Mouse (Mus musculus) neural tube, embryonic 14.5 days (tissue): Measurements from ENCODE around the gene Arsb. TPM values are rescaled to one million over a fixed set of nuclear protein-coding genes. Genes with fewer than 3 reads are reported as not detected.

Experiments used
- ATAC-seq: fragments of 200-750 bp; cut with Nextera tagmentation; 2 replicates; pipeline ENCODE4 v1.8.0; 2017; ENCODE audit warnings: low read depth, mild to moderate bottlenecking, moderate TSS enrichment, moderate library complexity
- H3K27ac ChIP-seq: fragments of 300-500 bp; sonication (generic); 2 replicates; pipeline ENCODE4 v1.5.1; 2014; ENCODE audit warnings: low read depth, mild to moderate bottlenecking, control low read depth, low read length, moderate library complexity, mixed read lengths
- H3K27me3 ChIP-seq: fragments of 300-500 bp; sonication (generic); 2 replicates; pipeline ENCODE4 v1.6.1; 2014; ENCODE audit warnings: low read length; ENCODE audit not compliant: control insufficient read depth, insufficient read depth
- H3K36me3 ChIP-seq: fragments of 300-500 bp; sonication (generic); 2 replicates; pipeline ENCODE4 v1.6.1; 2014; ENCODE audit warnings: low read length, mixed read lengths; ENCODE audit not compliant: control insufficient read depth, insufficient read depth
- H3K4me1 ChIP-seq: fragments of 300-500 bp; sonication (generic); 2 replicates; pipeline ENCODE4 v1.6.1; 2014; ENCODE audit warnings: low read length; ENCODE audit not compliant: control insufficient read depth, insufficient read depth
- H3K4me2 ChIP-seq: fragments of 300-500 bp; sonication (generic); 2 replicates; pipeline ENCODE4 v1.6.1; 2014; ENCODE audit warnings: mild to moderate bottlenecking, low read depth, low read length, control low read depth
- H3K4me3 ChIP-seq: fragments of 300-500 bp; sonication (generic); 2 replicates; pipeline ENCODE4 v1.5.1; 2014; ENCODE audit warnings: low read depth, low read length, control low read depth, mixed read lengths
- H3K9ac ChIP-seq: fragments of 300-500 bp; sonication (generic); replicated peaks from 2 replicates; pipeline ENCODE4 v1.6.1; 2014; ENCODE audit warnings: low read depth, mild to moderate bottlenecking, control low read depth, low read length, mixed read lengths
- H3K9me3 ChIP-seq: fragments of 300-500 bp; sonication (generic); 2 replicates; pipeline ENCODE4 v1.6.1; 2016; ENCODE audit warnings: low read length; ENCODE audit not compliant: control insufficient read depth
- WGBS: fragments of 180-500 bp; shearing (Covaris S2); extraction: QIAGEN DNeasy Blood & Tissue Kit; methylation state at CpG from one replicate; pipeline ENCODE4 v1.1.7; 2014; 5-methylcytosine and 5-hydroxymethylcytosine counted together
- polyA plus RNA-seq: library from polyadenylated mRNA; unstranded; fragments of >200 nt; fragmentation: Nextera tagmentation; extraction: Ambion mirVana; gene quantifications from 2 replicates; pipeline ENCODE4 v1.2.1, GENCODE M21; 2014

Arsb gene
- polyA plus RNA-seq, 1 experiment from 2014 or later: 11.3 TPM

DNA sequence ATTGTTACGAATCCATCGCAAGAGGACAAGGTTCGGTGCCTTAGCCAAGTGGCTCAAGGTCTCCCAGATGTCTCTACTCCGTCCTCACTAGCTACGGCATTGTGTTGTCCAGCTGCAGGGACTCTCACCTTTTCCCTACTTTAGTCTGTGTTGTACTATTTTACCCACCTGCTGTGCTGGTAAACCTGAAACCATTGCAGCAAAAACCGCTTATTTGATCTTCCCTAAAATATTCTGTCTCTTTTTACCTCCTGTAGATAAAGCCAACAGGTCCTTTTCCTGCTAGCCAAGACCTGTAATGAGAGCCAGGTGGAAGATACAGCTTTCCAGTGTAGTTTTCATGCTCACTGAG lies 58.8 kb downstream of the Arsb start:
- H3K4me2 ChIP-seq: no peak overlapping the region
- ATAC-seq: no peak

DNA sequence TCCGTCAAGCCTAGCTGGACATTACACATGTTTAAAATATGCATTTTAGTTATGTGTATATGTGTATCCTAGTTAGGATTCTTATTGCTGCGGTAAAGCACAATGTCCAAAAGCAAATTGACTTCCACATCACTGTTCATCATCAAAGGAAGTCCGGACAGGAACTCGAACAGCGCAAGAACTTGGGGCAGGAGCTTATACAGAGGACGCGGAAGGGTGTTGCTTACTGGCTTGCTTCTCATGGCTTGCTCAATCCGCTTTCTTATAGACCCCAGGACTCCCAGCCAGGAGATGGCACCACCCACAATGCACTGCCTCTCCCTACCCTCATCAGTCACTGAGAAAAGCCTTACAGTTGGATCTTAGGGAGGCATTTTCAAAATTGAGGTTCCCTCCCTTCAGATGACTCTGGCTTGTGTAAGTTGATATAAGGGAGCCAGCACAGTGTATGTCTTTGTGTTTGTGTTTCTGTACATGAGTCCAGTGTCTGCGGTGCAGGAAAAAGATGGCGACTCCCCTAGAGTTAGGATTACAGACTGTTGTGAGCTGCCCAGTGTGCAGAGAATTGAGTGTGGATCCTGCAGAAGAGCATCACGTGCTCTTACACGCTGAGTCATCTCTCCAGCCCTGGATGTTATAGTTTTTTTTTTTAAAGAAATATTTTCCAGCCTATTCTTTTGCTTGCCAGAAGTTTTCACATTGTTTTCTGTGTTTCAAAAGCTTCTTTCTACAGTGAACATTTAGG lies 66.2 kb downstream of the Arsb start:
- Histone ChIP-seq H3K4me2 (no peak overlapping the region), H3K36me3 (no peaks in the 10 kb centered on the region), H3K4me3 (no peak overlapping the region), H3K27me3 (no peaks in the 10 kb centered on the region), H3K9ac (no peak overlapping the region), H3K4me1 (no peaks in the 10 kb centered on the region), H3K27ac (no peak overlapping the region), H3K9me3 (no peaks in the 10 kb centered on the region)
- no peak for ATAC-seq
- 91% methylated on average over 12 of the region's 12 CpGs for WGBS

More for the DNA sequence above, 58.8 kb downstream of the Arsb start:
- H3K4me1 ChIP-seq: no peaks in the 10 kb centered on the region
- 90% methylated on average over 6 of the region's 6 CpGs for WGBS
- H3K9me3 ChIP-seq: no peaks in the 10 kb centered on the region; the same call in 1 of the 2 replicates
- no peak overlapping the region for H3K4me3 ChIP-seq
- H3K27me3 ChIP-seq: no peaks in the 10 kb centered on the region
- no peaks in the 10 kb centered on the region for H3K36me3 ChIP-seq
- no peak overlapping the region for H3K27ac ChIP-seq
- H3K9ac ChIP-seq: no peak overlapping the region

DNA sequence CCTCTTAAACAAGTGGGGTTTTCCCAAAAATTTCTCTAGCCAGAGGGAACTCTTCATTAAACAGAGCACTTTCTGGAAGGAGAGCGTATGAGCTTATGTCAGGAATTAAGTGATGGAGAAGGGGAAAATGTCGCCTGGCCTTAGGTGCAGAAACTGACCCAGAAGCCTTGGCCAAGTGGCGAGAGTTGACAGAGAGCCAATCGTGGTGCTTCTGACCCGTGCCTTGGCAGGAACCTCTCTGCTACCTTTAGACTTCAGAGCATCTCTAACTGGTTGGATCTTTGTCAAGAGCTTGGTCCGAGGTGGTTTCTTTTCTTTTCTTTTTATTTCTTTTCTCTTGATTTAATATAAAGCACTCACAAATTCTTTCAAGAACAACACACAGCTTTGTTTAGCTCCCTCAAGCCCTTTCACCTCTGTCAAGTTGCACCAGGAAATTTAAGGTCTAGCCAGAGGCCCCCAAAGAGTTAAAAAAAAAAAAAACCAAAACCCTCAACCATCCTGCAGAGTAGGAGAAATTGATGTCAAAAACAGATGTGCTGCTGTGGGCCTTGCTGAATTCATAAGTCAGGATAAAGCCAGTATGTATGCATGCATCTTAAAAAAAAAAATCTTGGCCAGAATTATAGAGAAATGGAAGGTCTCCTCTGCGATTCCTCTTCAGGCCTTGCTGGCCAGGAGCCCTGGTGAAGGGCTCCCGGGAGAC lies 67.2 kb downstream of the Arsb start:
- no peak; the same call in 1 of the 2 replicates for ATAC-seq

DNA sequence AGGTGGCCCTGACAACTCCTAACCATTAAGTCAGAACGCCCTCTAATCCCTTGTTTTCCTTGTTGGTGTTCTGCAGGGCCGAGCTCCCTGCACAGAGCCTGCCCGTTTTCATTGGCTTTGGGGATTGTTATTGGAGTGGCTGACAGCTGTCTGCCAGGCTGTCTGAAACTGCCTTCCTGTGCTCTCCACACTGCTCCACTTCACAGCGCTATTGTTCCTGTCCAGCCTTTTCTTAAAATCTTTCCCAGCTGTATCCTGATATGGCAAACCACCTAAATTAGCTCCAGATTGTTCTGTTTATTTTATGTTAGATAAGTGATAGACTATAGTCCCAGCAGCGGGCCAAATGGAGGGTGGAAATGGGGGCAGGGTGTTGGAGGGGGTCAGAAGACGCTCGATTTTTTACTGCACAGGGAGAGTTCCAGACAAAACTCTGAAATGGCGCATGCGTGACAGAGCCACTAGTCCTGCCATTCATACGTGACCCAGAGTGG lies 67.8 kb downstream of the Arsb start:
- Histone ChIP-seq H3K4me3 (no peak overlapping the region), H3K9ac (no peak overlapping the region), H3K36me3 (no peaks in the 10 kb centered on the region), H3K4me2 (no peak overlapping the region), H3K4me1 (no peaks in the 10 kb centered on the region), H3K27ac (peak overlapping the region; percentile 0; the same call in 1 of the 2 replicates), H3K9me3 (no peaks in the 10 kb centered on the region), H3K27me3 (no peaks in the 10 kb centered on the region)
- ATAC-seq: peak; percentile 86
- 32% methylated on average over 10 of the region's 10 CpGs for WGBS

More for the DNA sequence above, 67.2 kb downstream of the Arsb start:
- no peak overlapping the region for H3K4me2 ChIP-seq
- H3K4me1 ChIP-seq: no peaks in the 10 kb centered on the region
- H3K27me3 ChIP-seq: no peaks in the 10 kb centered on the region
- H3K27ac ChIP-seq: peak overlapping the region; percentile 0; the same call in 1 of the 2 replicates
- H3K4me3 ChIP-seq: no peak overlapping the region
- H3K36me3 ChIP-seq: no peaks in the 10 kb centered on the region
- WGBS: 52% methylated on average over 8 of the region's 8 CpGs
- no peaks in the 10 kb centered on the region for H3K9me3 ChIP-seq
- H3K9ac ChIP-seq: no peak overlapping the region

DNA sequence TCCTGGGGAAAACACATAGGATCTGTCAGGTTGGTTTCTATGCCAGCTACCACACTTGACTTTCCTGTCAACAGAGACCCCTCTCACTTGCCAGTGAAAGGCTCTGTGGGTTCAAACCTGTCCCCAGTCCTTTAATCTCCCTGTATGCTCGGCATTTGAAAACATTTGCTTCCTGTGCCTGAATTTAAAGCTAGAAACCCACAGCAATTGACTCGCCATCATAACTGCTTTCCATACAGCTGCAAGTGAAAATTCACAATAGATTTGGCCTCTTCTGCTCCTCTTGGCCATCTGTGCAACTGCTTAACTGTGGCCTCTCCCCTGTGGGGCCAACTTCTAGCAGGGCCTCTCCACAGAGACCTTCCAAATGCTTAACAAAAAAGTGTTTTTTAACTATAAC lies 68.3 kb downstream of the Arsb start:
- no peaks in the 10 kb centered on the region for H3K4me1 ChIP-seq
- peak overlapping the region; percentile 0; the same call in 1 of the 2 replicates for H3K27ac ChIP-seq
- no peaks in the 10 kb centered on the region for H3K27me3 ChIP-seq
- no peaks in the 10 kb centered on the region for H3K9me3 ChIP-seq
- H3K9ac ChIP-seq: no peak overlapping the region
- no peak overlapping the region for H3K4me3 ChIP-seq
- 35% methylated on average over 2 of the region's 2 CpGs for WGBS
- H3K4me2 ChIP-seq: no peak overlapping the region
- no peaks in the 10 kb centered on the region for H3K36me3 ChIP-seq
- no peak for ATAC-seq

DNA sequence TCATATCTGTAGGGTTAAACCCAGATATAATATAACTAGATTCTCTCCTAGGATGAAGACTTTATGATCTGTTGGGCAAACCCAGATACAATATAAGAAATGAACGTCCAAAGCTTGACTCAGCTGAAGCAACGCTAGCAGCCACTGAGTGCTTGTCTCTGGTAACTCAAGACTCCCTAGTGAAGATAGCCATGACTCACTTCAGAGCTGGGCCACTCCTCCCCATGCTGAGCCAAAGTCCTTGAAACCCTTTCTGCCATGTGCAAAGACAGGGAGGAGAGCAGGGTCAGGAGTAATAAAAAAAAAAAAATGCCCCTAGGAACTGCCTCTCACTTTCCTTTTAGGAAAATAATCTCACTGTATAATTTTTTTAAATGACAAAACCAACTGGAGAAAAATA lies 68.7 kb downstream of the Arsb start:
- no peak overlapping the region for H3K27ac ChIP-seq

DNA sequence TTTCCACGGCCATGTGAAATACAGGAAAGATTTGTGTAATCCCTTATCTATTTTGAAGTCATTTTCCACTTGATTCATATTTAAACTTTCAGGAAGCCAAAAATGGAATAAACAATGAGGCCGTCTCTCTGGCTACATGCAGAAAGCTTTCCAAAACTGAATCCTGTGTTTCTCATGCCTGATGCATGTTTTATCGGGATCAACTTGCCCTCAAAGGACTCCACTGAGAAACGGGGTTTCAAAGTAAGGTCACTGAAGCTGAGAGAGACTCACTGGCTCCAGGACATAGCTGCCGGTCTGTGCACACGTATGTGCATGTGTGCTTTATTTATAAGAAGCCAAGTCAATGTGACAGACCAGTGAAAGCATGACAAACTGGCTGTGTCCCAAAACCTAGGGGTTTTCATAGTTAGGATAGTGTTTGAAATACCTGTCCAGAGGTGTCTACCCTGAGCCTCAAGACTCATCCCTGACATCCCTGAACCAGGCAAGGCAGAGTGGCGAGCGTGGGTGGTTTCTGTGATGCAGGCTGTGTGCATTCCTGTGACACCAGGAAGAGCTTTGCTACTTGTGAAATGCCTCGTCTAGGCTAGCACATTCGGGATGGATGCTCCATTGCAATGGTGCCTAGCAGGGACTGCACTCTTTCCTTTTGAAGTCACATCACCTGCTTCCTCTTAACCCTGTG lies 75.5 kb downstream of the Arsb start:
- ATAC-seq: no peak
- 80% methylated on average over 10 of the region's 10 CpGs for WGBS
- Histone ChIP-seq H3K4me3 (no peak overlapping the region), H3K4me1 (peaks cover 1% of the 10 kb centered on the region; the same call in 1 of the 2 replicates), H3K27me3 (no peaks in the 10 kb centered on the region), H3K4me2 (no peak overlapping the region), H3K9me3 (no peaks in the 10 kb centered on the region), H3K27ac (no peak overlapping the region), H3K36me3 (no peaks in the 10 kb centered on the region), H3K9ac (no peak overlapping the region)

More for the DNA sequence above, 68.7 kb downstream of the Arsb start:
- no peak for ATAC-seq
- H3K4me2 ChIP-seq: no peak overlapping the region
- H3K36me3 ChIP-seq: no peaks in the 10 kb centered on the region
- no peak overlapping the region for H3K4me3 ChIP-seq
- H3K9me3 ChIP-seq: no peaks in the 10 kb centered on the region
- H3K27me3 ChIP-seq: no peaks in the 10 kb centered on the region
- no peak overlapping the region for H3K9ac ChIP-seq
- 82% methylated on average over 2 of the region's 2 CpGs for WGBS
- no peaks in the 10 kb centered on the region for H3K4me1 ChIP-seq

DNA sequence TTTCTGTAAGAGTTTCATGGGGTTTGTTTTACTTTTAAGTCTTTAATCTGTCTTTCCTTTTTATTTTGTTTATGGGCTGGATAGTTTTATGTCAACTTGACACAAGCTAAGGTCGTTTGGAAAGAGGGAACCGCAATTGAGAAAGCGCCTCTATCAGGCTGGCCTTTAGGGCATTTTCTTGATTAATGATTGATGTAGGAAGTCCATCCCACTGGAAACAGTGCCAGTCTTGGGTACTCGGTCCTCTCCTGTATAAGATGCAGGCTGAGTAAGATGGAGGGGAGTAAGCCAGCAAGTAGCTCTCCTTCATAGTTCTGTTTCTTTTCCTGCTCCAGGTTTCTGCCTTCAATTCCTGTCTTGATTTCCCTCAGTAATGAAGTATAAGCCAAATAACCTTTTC lies 76.2 kb downstream of the Arsb start:
- Histone ChIP-seq H3K4me3 (no peak overlapping the region), H3K27ac (no peak overlapping the region), H3K4me1 (peaks cover 4% of the 10 kb centered on the region; the same call in 1 of the 2 replicates), H3K4me2 (no peak overlapping the region), H3K27me3 (no peaks in the 10 kb centered on the region), H3K9ac (no peak overlapping the region), H3K36me3 (no peaks in the 10 kb centered on the region), H3K9me3 (no peaks in the 10 kb centered on the region)
- no peak for ATAC-seq
- WGBS: 56% methylated on average over 4 of the region's 4 CpGs
